Mouse (Mus musculus): Measurements from ENCODE around the gene Mdga2. TPM values are rescaled to one million over a fixed set of nuclear protein-coding genes. Genes with fewer than 3 reads are reported as not detected.

The Mdga2 gene
- polyA plus RNA-seq, 1 experiment from 2014 or later = 8.7 TPM

DNA sequence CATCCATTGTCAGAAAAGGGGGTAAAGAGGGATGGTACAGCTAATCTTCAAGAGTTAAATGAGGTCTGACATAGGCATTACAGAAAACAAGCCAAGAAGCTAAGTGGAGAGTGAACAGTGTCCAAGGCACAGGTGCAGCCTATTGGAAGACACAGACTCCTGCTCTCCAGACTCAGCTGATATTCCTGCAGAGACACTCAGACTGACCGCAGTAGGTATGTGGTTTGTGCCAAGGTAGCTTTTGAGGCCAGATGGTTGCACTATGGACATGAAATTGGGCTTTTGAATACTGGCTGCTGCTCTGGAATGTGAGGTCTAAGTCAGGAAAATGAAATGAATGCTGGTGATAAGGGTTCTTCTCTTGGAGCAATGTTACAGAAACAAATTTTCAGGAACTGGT is 44.2 kb downstream of the Mdga2 start:
- Histone ChIP-seq H3K4me1 (ENCODE audit: control insufficient read depth, insufficient read depth, low read length) (no peaks in the 10 kb centered on the region), H3K36me3 (ENCODE audit: control insufficient read depth, insufficient read depth, low read length) (no peaks in the 10 kb centered on the region), H3K9me3 (replicated peaks; ENCODE audit: control insufficient read depth, low read length) (no peaks in the 10 kb centered on the region), H3K27ac (ENCODE audit: low read depth, low read length) (no peak overlapping the region), H3K27me3 (replicated peaks; ENCODE audit: control insufficient read depth, insufficient read depth, low read length) (no peaks in the 10 kb centered on the region), H3K9ac (ENCODE audit: low read length) (no peak overlapping the region), H3K4me3 (ENCODE audit: low read depth, low read length) (no peak overlapping the region), H3K4me2 (ENCODE audit: low read length) (no peak overlapping the region)
- DNase-seq (ENCODE audit: low spot score) = no peak
- no peak for ATAC-seq
- WGBS = 93% methylated on average over 1 of the region's 1 CpGs

DNA sequence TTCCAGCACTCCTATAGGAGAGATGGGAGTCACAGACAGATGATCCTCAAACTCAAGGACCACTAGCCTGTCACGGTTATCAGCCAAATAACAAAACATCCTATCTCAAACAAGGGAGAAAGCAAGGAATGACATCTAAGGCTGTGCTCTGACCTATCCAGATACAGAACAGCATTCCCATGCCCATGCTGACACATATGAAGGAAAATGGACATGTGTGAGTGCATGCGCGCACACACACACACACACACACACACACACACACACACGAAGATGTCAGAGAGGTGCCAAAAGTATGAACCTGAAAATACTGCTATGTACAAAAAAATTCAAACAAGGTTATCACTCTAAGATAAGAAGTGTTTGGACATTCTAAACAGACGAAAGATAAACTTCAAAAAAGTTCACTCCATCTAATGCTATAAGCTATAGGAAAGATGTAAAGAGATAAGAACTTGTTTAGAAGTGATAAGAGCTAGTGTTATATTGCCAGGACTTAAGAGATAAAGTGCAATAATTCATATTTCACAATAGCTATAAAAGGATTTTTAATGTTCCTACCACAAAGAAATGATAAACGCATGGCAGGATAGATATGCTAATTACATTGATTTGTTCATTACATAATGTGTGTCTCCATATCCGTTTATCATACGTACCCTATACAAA is 65.6 kb downstream of the Mdga2 start:
- Histone ChIP-seq H3K9me3 (replicated peaks; ENCODE audit: control insufficient read depth, low read length) (no peaks in the 10 kb centered on the region), H3K36me3 (ENCODE audit: control insufficient read depth, insufficient read depth, low read length) (no peaks in the 10 kb centered on the region), H3K9ac (ENCODE audit: low read length) (no peak overlapping the region), H3K27me3 (replicated peaks; ENCODE audit: control insufficient read depth, insufficient read depth, low read length) (no peaks in the 10 kb centered on the region), H3K4me1 (ENCODE audit: control insufficient read depth, insufficient read depth, low read length) (no peaks in the 10 kb centered on the region), H3K4me3 (ENCODE audit: low read depth, low read length) (no peak overlapping the region), H3K4me2 (ENCODE audit: low read length) (no peak overlapping the region), H3K27ac (ENCODE audit: low read depth, low read length) (no peak overlapping the region)
- DNase-seq (ENCODE audit: low spot score) (no peak), ATAC-seq (no peak)
- 92% methylated on average over 8 of the region's 8 CpGs for WGBS

DNA sequence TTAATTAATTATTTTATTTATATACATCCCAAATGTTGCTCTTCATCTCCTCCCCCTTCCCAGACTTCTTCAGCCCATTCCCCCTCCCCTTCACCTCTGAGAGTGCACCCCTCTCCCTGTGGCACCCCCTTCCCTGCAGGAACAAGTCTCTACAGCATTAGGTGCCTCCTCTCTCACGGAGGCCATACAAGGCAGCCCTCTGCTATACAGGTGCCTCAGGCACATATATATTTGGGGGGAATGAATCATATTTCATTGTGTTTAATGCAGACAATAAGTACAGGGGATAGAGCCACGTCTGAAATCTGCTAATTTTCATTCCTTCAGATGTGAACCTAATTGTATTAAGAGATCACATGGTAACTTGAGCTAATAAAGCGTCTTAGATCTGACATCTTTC is 69.3 kb downstream of the Mdga2 start:
- no peaks in the 10 kb centered on the region for H3K9me3 ChIP-seq (replicated peaks; ENCODE audit: control insufficient read depth, low read length)
- H3K9ac ChIP-seq (ENCODE audit: low read length) = no peak overlapping the region
- WGBS = 60% methylated on average over 3 of the region's 3 CpGs
- no peak overlapping the region for H3K4me3 ChIP-seq (ENCODE audit: low read depth, low read length)
- no peaks in the 10 kb centered on the region for H3K4me1 ChIP-seq (ENCODE audit: control insufficient read depth, insufficient read depth, low read length)
- no peaks in the 10 kb centered on the region for H3K27me3 ChIP-seq (replicated peaks; ENCODE audit: control insufficient read depth, insufficient read depth, low read length)
- no peaks in the 10 kb centered on the region for H3K36me3 ChIP-seq (ENCODE audit: control insufficient read depth, insufficient read depth, low read length)
- no peak overlapping the region for H3K4me2 ChIP-seq (ENCODE audit: low read length)
- H3K27ac ChIP-seq (ENCODE audit: low read depth, low read length) = no peak overlapping the region
- ATAC-seq (no peak), DNase-seq (ENCODE audit: low spot score) (no peak)

DNA sequence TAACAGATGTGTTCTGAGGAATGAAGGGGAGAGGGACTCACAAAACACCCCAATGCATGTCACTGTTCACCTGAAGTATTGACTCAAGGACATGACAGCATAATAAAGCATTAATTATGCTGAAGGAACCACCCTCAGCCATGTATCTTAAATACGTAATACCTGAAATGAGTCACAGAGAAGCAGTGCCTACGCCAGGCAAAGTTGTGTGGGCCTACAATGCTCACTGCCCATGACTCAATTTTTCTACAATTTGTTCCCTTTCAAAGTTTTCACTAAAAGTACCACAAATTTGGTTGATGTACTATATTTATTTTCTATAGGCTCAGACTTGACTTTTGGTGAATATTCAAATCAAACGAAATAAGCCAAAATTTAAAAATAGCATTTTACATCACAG is 80.7 kb downstream of the Mdga2 start:
- H3K27me3 ChIP-seq (replicated peaks; ENCODE audit: control insufficient read depth, insufficient read depth, low read length) = no peaks in the 10 kb centered on the region
- no peak overlapping the region for H3K4me3 ChIP-seq (ENCODE audit: low read depth, low read length)
- no peaks in the 10 kb centered on the region for H3K36me3 ChIP-seq (ENCODE audit: control insufficient read depth, insufficient read depth, low read length)
- ATAC-seq = no peak
- DNase-seq (ENCODE audit: low spot score) = no peak
- 95% methylated on average over 3 of the region's 3 CpGs for WGBS
- H3K4me1 ChIP-seq (ENCODE audit: control insufficient read depth, insufficient read depth, low read length) = no peaks in the 10 kb centered on the region
- H3K27ac ChIP-seq (ENCODE audit: low read depth, low read length) = no peak overlapping the region
- H3K9ac ChIP-seq (ENCODE audit: low read length) = no peak overlapping the region
- H3K9me3 ChIP-seq (replicated peaks; ENCODE audit: control insufficient read depth, low read length) = no peaks in the 10 kb centered on the region
- no peak overlapping the region for H3K4me2 ChIP-seq (ENCODE audit: low read length)

DNA sequence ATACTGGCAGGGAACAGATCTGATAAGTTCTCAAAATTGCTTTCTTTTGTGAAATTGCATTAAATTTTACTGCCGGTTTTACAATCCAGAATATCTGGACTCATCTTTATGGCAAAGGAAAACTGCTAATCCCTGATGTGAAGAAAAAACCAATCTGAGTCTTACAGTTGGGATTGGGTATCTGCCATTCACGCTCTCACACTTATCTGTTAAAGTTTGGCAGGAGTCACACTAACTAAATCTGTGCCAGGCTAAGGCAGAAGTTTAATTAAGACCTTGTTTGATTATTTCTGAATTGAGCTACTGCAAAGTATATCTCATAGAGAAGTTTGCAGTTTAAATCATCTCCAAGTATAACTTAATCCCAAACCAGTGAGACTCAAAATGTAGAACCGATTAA is 82.2 kb downstream of the Mdga2 start:
- H3K4me2 ChIP-seq (ENCODE audit: low read length) = no peak overlapping the region
- H3K9ac ChIP-seq (ENCODE audit: low read length) = no peak overlapping the region
- 77% methylated on average over 3 of the region's 3 CpGs for WGBS
- no peaks in the 10 kb centered on the region for H3K9me3 ChIP-seq (replicated peaks; ENCODE audit: control insufficient read depth, low read length)
- DNase-seq (ENCODE audit: low spot score) (peak; percentile 62), ATAC-seq (no peak; the same call in 1 of the 2 replicates)
- no peak overlapping the region for H3K27ac ChIP-seq (ENCODE audit: low read depth, low read length)
- no peak overlapping the region for H3K4me3 ChIP-seq (ENCODE audit: low read depth, low read length)
- H3K36me3 ChIP-seq (ENCODE audit: control insufficient read depth, insufficient read depth, low read length) = no peaks in the 10 kb centered on the region
- no peaks in the 10 kb centered on the region for H3K27me3 ChIP-seq (replicated peaks; ENCODE audit: control insufficient read depth, insufficient read depth, low read length)
- no peaks in the 10 kb centered on the region for H3K4me1 ChIP-seq (ENCODE audit: control insufficient read depth, insufficient read depth, low read length)

DNA sequence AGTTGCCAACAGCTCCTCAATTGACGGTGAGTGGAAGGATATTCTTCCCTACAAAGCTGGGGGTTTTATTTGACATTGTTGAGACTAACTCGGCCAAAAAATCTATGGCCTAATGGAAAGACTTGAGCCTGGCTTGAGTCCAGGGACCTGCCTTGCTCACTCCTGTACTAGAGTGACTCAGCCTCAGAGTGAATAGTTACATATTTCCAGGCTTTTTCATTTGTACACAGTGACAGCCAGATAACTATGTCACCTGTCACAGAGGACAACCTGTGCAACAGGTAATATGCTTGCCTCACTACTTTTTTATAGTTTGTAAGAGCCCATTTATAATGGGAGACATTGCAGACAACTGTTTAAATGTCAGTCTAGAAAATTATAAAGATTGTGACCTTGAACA is 94.9 kb downstream of the Mdga2 start:
- H3K9me3 ChIP-seq (replicated peaks; ENCODE audit: control insufficient read depth, low read length) = no peaks in the 10 kb centered on the region
- H3K4me2 ChIP-seq (ENCODE audit: low read length) = no peak overlapping the region
- no peak overlapping the region for H3K27ac ChIP-seq (ENCODE audit: low read depth, low read length)
- 76% methylated on average over 2 of the region's 2 CpGs for WGBS
- DNase-seq (ENCODE audit: low spot score) (no peak), ATAC-seq (no peak)
- no peaks in the 10 kb centered on the region for H3K27me3 ChIP-seq (replicated peaks; ENCODE audit: control insufficient read depth, insufficient read depth, low read length)
- H3K9ac ChIP-seq (ENCODE audit: low read length) = no peak overlapping the region
- no peak overlapping the region for H3K4me3 ChIP-seq (ENCODE audit: low read depth, low read length)
- H3K36me3 ChIP-seq (ENCODE audit: control insufficient read depth, insufficient read depth, low read length) = no peaks in the 10 kb centered on the region
- H3K4me1 ChIP-seq (ENCODE audit: control insufficient read depth, insufficient read depth, low read length) = no peaks in the 10 kb centered on the region

DNA sequence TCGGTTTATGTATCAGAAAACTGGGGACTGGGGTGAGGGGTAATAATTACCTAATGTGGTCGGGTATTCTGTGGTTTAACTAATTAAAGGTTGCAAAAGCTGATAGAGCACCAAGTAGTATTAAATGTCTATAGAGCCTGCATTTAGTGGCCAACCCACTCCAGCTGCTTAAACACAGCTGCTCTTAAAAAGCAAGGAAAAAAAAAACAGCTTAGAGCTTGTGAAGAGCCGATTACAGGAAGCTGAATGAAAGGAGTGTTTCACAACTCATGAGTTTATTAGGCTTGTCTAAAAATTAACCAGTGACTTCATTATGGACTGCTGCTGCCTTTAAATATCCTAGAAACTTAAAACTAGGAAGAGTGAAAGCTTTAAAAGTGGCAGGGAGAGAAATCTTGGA is 98.5 kb downstream of the Mdga2 start:
- H3K4me1 ChIP-seq (ENCODE audit: control insufficient read depth, insufficient read depth, low read length) = no peaks in the 10 kb centered on the region
- no peak overlapping the region for H3K9ac ChIP-seq (ENCODE audit: low read length)
- H3K4me2 ChIP-seq (ENCODE audit: low read length) = no peak overlapping the region
- no peaks in the 10 kb centered on the region for H3K36me3 ChIP-seq (ENCODE audit: control insufficient read depth, insufficient read depth, low read length)
- WGBS = 17% methylated on average over 3 of the region's 3 CpGs
- H3K27ac ChIP-seq (ENCODE audit: low read depth, low read length) = no peak overlapping the region
- H3K9me3 ChIP-seq (replicated peaks; ENCODE audit: control insufficient read depth, low read length) = no peaks in the 10 kb centered on the region
- ATAC-seq (no peak), DNase-seq (ENCODE audit: low spot score) (no peak)
- no peak overlapping the region for H3K4me3 ChIP-seq (ENCODE audit: low read depth, low read length)
- H3K27me3 ChIP-seq (replicated peaks; ENCODE audit: control insufficient read depth, insufficient read depth, low read length) = no peaks in the 10 kb centered on the region

DNA sequence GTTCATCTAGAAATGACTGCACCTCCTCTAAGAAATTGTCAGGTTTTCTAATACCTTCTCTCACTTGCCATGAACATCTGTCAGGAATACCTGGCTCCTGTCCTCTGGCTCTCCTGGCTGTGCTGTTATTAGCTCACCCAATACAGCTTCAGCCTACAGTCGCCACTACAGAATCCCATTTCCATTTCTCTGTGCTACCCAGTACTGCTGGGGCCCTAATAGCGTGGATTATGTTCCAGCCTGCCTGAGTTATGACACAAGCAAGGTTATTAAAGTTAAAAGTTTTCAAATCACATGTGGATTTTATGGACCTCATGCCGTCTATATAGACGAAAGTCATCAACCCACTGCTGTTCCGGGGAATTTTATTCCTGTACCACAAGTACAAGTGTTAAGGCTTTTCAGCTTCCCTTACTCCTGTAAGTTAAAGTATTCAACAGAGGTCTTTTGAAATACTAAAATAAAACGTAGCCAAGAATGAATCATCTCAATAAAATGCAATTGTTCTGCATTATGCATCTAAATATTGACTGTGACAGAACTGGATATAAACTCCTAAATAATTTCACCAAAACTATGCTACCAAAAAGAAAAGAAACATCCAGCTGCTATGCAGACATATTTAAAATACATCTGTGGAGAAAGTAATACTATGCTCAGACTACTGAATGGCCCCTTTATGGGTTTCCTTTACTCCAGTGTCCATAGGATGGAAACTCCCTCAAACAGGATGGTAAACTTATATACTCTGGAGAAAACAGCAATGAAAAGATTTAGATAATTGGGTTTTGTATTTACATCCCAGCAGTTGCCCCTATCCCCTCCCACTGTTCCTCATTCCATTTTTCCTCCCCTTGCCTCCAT is 103.5 kb downstream of the Mdga2 start:
- H3K4me2 ChIP-seq (ENCODE audit: low read length) = no peak overlapping the region
- no peaks in the 10 kb centered on the region for H3K9me3 ChIP-seq (replicated peaks; ENCODE audit: control insufficient read depth, low read length)
- H3K4me1 ChIP-seq (ENCODE audit: control insufficient read depth, insufficient read depth, low read length) = no peaks in the 10 kb centered on the region
- H3K4me3 ChIP-seq (ENCODE audit: low read depth, low read length) = no peak overlapping the region
- no peak overlapping the region for H3K9ac ChIP-seq (ENCODE audit: low read length)
- WGBS = 87% methylated on average over 6 of the region's 6 CpGs
- DNase-seq (ENCODE audit: low spot score) (no peak), ATAC-seq (no peak)
- no peaks in the 10 kb centered on the region for H3K36me3 ChIP-seq (ENCODE audit: control insufficient read depth, insufficient read depth, low read length)
- no peaks in the 10 kb centered on the region for H3K27me3 ChIP-seq (replicated peaks; ENCODE audit: control insufficient read depth, insufficient read depth, low read length)
- H3K27ac ChIP-seq (ENCODE audit: low read depth, low read length) = no peak overlapping the region

DNA sequence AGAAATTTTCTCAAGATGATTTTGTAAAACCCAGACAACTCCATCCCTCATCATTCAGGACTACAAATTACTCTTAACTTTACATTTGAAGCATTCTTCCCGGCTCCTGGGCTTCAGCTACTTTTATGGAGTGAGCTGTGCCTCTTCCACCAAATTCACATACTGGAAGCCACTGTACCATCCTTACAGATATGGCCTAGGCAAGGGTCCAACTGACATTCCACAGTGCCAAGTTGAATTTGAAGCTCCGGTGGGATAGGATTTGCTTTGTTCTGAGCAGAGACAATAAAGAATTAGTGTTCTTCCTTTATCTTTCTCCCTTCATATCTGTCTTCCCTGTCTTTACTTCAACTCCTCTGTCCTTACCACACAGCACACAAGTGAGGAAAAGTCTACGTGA is 118.2 kb downstream of the Mdga2 start:
- H3K9ac ChIP-seq (ENCODE audit: low read length) = no peak overlapping the region
- no peaks in the 10 kb centered on the region for H3K4me1 ChIP-seq (ENCODE audit: control insufficient read depth, insufficient read depth, low read length)
- H3K27ac ChIP-seq (ENCODE audit: low read depth, low read length) = no peak overlapping the region
- no peak for DNase-seq (ENCODE audit: low spot score)
- no peaks in the 10 kb centered on the region for H3K27me3 ChIP-seq (replicated peaks; ENCODE audit: control insufficient read depth, insufficient read depth, low read length)
- 84% methylated on average over 3 of the region's 3 CpGs for WGBS
- H3K9me3 ChIP-seq (replicated peaks; ENCODE audit: control insufficient read depth, low read length) = no peaks in the 10 kb centered on the region
- H3K36me3 ChIP-seq (ENCODE audit: control insufficient read depth, insufficient read depth, low read length) = no peaks in the 10 kb centered on the region
- H3K4me3 ChIP-seq (ENCODE audit: low read depth, low read length) = no peak overlapping the region
- H3K4me2 ChIP-seq (ENCODE audit: low read length) = no peak overlapping the region
- no peak for ATAC-seq
